Mouse (Mus musculus): ENCODE data around the gene Map3k13.

The Map3k13 gene

DNA sequence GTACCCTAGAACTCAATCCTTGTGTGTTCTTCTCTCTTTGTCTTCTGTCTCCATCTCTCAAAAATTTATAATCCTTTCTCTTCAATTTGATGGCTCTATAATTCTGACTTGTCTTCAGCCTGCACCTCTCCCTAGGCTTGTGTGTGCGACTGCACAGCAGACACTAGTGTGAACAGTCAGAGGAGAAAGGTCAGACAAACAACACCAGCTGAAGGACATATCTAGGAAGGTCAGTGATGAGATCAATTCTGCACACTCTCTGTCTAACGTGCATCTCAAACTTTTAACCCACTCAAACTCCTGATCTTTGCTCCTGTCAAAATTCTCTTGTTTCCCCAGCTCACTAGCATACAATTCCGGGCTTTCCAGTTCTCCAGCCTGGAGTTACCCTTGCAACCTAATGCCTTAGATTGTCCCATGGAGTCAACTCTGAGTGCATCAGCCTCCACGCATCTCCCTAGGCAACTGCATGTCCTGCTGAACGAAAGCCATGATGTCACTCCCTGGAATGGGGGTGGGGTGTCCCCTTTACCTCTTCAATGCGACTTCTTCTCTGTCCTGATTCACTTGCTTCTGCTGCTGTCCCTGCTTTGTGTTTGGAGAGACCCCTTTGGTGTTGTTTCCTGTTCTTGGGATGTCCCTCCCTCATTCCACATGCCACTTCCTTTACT, 19.2 kb downstream of the Map3k13 start:
- DNase-seq: peak; percentile 82

GRCm38 (mm10) chr16:21814861-21815668, 20.9 kb downstream of the Map3k13 start:
- DNase-seq: peak; percentile 91

DNA sequence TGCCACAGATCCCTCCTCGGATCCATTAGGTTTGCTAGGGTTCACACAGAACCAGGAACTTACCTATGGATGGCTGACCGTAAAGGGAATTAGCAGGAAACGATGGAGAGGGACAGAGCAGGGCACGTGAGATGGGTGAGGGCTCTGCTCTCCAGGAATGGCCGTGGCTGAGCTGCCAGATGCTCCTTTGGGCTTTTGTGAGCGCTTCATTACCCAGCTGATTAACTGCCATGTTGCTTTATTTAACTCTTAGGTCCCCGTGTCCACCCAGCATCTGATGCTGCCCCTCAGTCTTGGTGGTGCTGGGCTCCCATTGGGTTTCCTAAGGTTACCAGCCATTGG, 21.5 kb downstream of the Map3k13 start:
- DNase-seq: peak; percentile 44

DNA sequence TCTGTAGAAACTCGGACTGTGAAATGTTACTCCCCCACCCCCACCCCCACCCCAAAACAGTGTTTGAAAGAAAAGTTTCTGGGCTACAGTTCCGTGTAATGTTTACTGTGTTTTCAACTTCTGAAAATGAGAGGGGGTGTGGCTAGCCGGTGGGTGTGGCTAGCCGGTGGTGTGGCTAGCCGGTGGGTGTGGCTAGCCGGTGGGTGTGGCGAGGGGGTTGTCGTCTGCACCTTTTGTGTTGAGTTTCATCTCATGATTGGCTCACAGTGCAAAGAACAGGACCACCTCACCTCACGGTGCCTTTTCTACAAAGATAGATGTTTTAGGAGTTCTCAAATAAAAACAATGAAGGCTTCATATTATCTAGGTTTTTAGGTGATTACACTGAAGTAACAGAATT, 24.0 kb downstream of the Map3k13 start:
- peak; percentile 89 for DNase-seq

GRCm38 (mm10) chr16:21818629-21819028, 24.5 kb downstream of the Map3k13 start:
- DNase-seq: peak; percentile 76

DNA sequence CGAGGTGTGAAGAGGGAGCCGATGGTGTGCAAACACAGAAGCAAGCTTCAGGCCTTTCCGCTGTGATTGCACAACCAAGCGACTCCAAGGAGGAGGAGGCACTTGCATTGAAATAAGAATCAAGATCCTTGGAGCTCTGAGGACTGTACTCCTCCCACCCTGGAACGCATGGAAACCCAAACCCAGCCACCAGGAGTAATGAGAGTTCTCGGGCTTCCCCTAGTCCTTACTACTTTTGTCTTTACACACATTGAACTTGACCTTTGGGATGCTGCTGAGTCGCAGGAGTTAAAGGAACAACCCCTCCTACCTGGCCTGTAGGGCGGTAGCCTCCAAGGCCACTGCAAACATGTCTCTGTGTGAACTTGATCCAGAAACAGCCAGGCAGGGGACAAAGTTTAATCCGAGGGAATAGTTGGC, 31.5 kb downstream of the Map3k13 start:
- DNase-seq: peak; percentile 55

GRCm38 (mm10) chr16:21827153-21827552, 33.0 kb downstream of the Map3k13 start:
- peak; percentile 93 for DNase-seq

DNA sequence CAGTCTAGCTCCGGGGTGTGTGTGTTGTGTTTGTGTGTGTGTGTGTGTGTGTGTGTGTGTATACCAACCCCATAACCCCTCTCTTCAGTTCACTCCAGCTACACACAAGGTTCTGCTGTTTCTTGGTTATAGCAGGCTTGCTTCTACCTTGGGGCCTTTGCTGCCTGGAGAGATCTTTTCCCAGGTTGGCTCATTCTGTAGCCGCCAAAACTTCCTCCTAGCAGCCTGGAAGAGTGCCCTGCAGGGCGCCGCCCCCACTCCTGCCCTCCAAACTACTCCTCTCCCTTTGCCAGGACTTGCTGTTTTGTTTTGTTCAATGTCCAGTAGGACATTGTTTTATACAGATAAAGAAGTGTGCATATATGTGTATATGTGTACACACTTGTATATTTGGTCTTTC, 33.4 kb downstream of the Map3k13 start:
- peak; percentile 87 for DNase-seq

GRCm38 (mm10) chr16:21829711-21830110, 35.6 kb downstream of the Map3k13 start:
- peak; percentile 55 for DNase-seq

GRCm38 (mm10) chr16:21830784-21831183, 36.6 kb downstream of the Map3k13 start:
- peak; percentile 82 for DNase-seq

DNA sequence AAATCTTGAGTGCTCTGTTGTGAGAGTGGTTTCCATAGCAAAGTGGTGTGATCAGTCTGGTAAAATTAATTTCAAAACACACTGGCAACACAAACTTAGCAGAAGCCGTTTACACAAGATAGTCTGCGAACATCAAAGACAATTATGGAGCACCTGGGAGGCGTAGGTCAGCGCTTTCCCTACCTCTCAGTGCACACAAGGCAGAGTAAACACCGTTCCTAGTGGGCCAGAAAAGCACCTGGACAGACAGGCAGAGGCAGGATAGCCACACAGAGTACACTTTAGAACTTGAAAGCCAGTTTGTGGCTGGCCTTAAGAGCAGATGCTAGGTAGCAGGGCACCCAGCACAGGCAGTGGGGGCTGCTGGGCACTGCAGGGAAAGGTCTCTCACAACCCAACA, 37.6 kb downstream of the Map3k13 start:
- DNase-seq: peak; percentile 74

DNA sequence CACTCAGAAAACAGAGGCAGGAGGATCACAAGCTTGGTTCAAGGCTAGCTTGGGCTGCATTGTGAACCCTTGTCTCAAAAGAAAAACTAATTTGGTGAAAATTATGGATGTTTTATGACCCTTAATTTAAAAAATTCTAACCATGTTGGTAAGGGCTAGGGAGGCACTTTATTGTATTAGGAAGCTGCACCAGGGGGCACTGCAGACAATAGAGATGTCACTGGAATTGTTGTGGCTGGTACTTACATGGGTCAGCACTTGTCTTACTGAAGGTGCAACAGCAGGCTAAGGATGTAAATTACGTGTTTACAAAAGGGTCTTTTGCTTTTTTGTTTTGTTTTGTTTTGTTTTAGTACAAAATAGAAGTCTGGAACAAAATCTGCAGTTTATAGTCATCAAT, 39.3 kb downstream of the Map3k13 start:
- DNase-seq: no peak

- peak; percentile 21 for DNase-seq
Observed at GRCm38 (mm10) chr16:21833970-21834369, 39.8 kb downstream of the Map3k13 start.

- DNase-seq: peak; percentile 74
Observed at GRCm38 (mm10) chr16:21834866-21835583, 40.9 kb downstream of the Map3k13 start.

DNA sequence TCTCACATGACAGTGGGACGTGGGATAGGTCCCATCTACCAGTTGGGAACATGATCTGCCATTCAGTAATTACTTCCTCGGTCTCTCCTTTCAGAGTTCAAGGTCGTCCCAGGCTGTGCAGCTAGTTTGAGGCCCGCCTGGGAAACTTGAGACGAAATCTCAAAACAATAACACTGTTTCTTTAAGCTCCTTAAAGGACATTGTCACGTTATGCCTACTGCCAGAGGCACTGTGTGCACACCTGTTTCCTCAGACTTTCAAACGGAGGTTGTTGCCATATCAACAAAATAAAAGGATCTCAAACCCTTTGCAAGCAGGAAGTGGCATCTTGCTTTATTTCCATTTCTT, 41.4 kb downstream of the Map3k13 start:
- DNase-seq: no peak

- DNase-seq: peak; percentile 78
Observed at GRCm38 (mm10) chr16:21836311-21837072, 42.3 kb downstream of the Map3k13 start.

DNA sequence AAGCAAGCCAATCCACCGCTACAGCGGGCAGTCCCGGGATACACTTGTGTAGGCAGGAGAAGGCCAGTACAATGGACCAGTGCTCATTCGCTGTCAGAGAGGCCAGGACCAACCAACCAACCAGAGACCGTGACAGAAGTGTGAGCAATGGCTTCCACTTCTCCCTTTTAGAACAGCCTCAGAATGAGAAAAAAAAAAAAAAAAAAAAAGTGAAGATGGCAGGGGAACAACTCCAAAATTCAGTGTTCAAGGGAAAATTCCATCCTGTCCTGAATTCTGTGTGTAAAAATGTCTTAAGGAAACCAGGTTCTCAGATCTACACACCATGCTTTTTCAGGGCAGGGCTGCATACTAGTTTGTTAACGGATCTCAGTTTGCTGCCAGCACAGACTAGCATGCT, 43.5 kb downstream of the Map3k13 start:
- DNase-seq: no peak

- peak; percentile 96 for DNase-seq
Observed at GRCm38 (mm10) chr16:21845800-21846671, 51.9 kb downstream of the Map3k13 start.

- DNase-seq: peak; percentile 70
Observed at GRCm38 (mm10) chr16:21848444-21848843, 54.3 kb downstream of the Map3k13 start.

GRCm38 (mm10) chr16:21848847-21849246, 54.7 kb downstream of the Map3k13 start:
- no peak for DNase-seq

GRCm38 (mm10) chr16:21852374-21852773, 58.2 kb downstream of the Map3k13 start:
- peak; percentile 30 for DNase-seq

DNA sequence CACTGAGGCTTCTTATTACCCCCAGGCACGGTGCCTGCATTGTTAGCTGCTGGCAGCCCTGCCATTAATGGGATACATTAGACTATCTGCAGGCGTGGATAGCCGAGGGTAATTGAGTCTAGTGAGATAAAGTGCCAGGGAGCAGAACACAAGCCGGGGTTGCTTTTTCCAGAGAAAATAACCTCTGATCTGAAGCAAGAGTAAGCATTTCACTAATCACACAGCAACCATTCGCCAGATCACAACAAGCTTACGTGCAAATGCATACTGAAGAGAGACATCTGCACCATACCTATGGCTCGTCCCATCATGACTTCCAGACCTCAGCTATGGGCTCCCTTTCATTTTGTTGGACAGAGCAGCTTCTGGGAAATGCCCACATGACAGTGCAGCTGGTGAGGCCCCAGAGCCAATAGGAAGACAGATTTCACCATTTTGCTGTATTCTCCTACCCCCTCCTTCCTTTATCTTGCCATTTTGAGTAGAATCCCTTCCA, 59.3 kb downstream of the Map3k13 start:
- peak; percentile 78 for DNase-seq

Measured in heart, adult 11 months (tissue).